Mouse (Mus musculus) stomach, embryonic 16.5 days (tissue): ENCODE measurements around the gene Arcn1. TPM values are rescaled to one million over a fixed set of nuclear protein-coding genes. Genes with fewer than 3 reads are reported as not detected.

Source experiments
- ATAC-seq: fragments of 200-750 bp; cut with Nextera tagmentation; 2 replicates; pipeline ENCODE4 v1.8.0; 2017; ENCODE audit warnings: moderate number of reproducible peaks, moderate TSS enrichment; ENCODE audit not compliant: insufficient read depth, low FRiP score
- H3K27ac ChIP-seq: fragments of 300-500 bp; sonication (generic); 2 replicates; pipeline ENCODE4 v1.5.1; 2014; ENCODE audit warnings: low read length
- H3K27me3 ChIP-seq: fragments of 300-500 bp; sonication (generic); 2 replicates; pipeline ENCODE4 v1.6.1; 2014; ENCODE audit warnings: low read length, control low read depth, mixed read lengths; ENCODE audit not compliant: control insufficient read depth, insufficient read depth
- H3K36me3 ChIP-seq: fragments of 300-500 bp; sonication (generic); 2 replicates; pipeline ENCODE4 v1.6.1; 2014; ENCODE audit warnings: low read length; ENCODE audit not compliant: control insufficient read depth, insufficient read depth
- H3K4me1 ChIP-seq: fragments of 300-500 bp; sonication (generic); 2 replicates; pipeline ENCODE4 v1.6.1; 2014; ENCODE audit warnings: low read length, control low read depth, mixed read lengths; ENCODE audit not compliant: control insufficient read depth, insufficient read depth
- H3K4me2 ChIP-seq: fragments of 300-500 bp; sonication (generic); 2 replicates; pipeline ENCODE4 v1.6.1; 2014; ENCODE audit warnings: low read depth, low read length, mixed read lengths
- H3K4me3 ChIP-seq: fragments of 300-500 bp; sonication (generic); replicated peaks from 2 replicates; pipeline ENCODE4 v1.5.1; 2014; ENCODE audit warnings: mild to moderate bottlenecking, low read length
- H3K9ac ChIP-seq: fragments of 300-500 bp; sonication (generic); 2 replicates; pipeline ENCODE4 v1.6.1; 2014; ENCODE audit warnings: low read length
- H3K9me3 ChIP-seq: fragments of 300-500 bp; sonication (generic); replicated peaks from 2 replicates; pipeline ENCODE4 v1.6.1; 2016; ENCODE audit warnings: low read length, control low read depth; ENCODE audit not compliant: control insufficient read depth
- WGBS: fragments of 180-500 bp; shearing (Covaris S2); extraction: QIAGEN DNeasy Blood & Tissue Kit; methylation state at CpG from one replicate; pipeline ENCODE4 v1.1.7; 2014; 5-methylcytosine and 5-hydroxymethylcytosine counted together
- polyA plus RNA-seq: library from polyadenylated mRNA; unstranded; fragments of >200 nt; fragmentation: Nextera tagmentation; extraction: Ambion mirVana; gene quantifications from 2 replicates; pipeline ENCODE4 v1.2.1, GENCODE M21; 2015

Arcn1 gene
- polyA plus RNA-seq, 1 experiment from 2014 or later: 212 TPM

- ATAC-seq: no peak
- no peak overlapping the region for H3K9ac ChIP-seq
- no peaks in the 10 kb centered on the region for H3K36me3 ChIP-seq
- H3K4me3 ChIP-seq: no peak overlapping the region
- H3K9me3 ChIP-seq: no peaks in the 10 kb centered on the region
- no peaks in the 10 kb centered on the region for H3K27me3 ChIP-seq
- no peak overlapping the region for H3K27ac ChIP-seq
- H3K4me2 ChIP-seq: no peak overlapping the region
- 81% methylated on average over 10 of the region's 10 CpGs for WGBS
- H3K4me1 ChIP-seq: peaks cover 17% of the 10 kb centered on the region
These were observed 49.8 kb downstream of the Arcn1 start for GRCm38 (mm10) chr9:44717822-44718242.

- H3K4me2 ChIP-seq: no peak overlapping the region
- no peaks in the 10 kb centered on the region for H3K36me3 ChIP-seq
- no peaks in the 10 kb centered on the region for H3K27me3 ChIP-seq
- 80% methylated on average over 6 of the region's 6 CpGs for WGBS
- ATAC-seq: no peak
- peaks cover 17% of the 10 kb centered on the region for H3K4me1 ChIP-seq
- no peaks in the 10 kb centered on the region for H3K9me3 ChIP-seq
- H3K9ac ChIP-seq: no peak overlapping the region
- no peak overlapping the region for H3K4me3 ChIP-seq
- H3K27ac ChIP-seq: no peak overlapping the region
These were observed 50.4 kb downstream of the Arcn1 start for GRCm38 (mm10) chr9:44716997-44717821.

GRCm38 (mm10) chr9:44715705-44716362 lies 51.8 kb downstream of the Arcn1 start:
- ATAC-seq: no peak
- no peaks in the 10 kb centered on the region for H3K27me3 ChIP-seq
- WGBS: 96% methylated on average over 29 of the region's 29 CpGs

GRCm38 (mm10) chr9:44715109-44715508 lies 52.5 kb downstream of the Arcn1 start:
- Histone ChIP-seq H3K9me3 (no peaks in the 10 kb centered on the region), H3K27ac (no peak overlapping the region), H3K4me3 (no peak overlapping the region), H3K9ac (no peak overlapping the region), H3K4me2 (no peak overlapping the region), H3K27me3 (no peaks in the 10 kb centered on the region), H3K4me1 (peaks cover 5% of the 10 kb centered on the region), H3K36me3 (no peaks in the 10 kb centered on the region)
- 88% methylated on average over 17 of the region's 17 CpGs for WGBS
- ATAC-seq: no peak

More at GRCm38 (mm10) chr9:44715705-44716362, 51.8 kb downstream of the Arcn1 start:
- Histone ChIP-seq H3K27ac (no peak overlapping the region), H3K36me3 (no peaks in the 10 kb centered on the region), H3K4me1 (peaks cover 12% of the 10 kb centered on the region), H3K9me3 (no peaks in the 10 kb centered on the region), H3K4me2 (no peak overlapping the region), H3K4me3 (no peak overlapping the region), H3K9ac (no peak overlapping the region)

GRCm38 (mm10) chr9:44713574-44713973 lies 54.1 kb downstream of the Arcn1 start:
- 58% methylated on average over 2 of the region's 2 CpGs for WGBS
- ATAC-seq: no peak

GRCm38 (mm10) chr9:44713080-44713479 lies 54.6 kb downstream of the Arcn1 start:
- no peaks in the 10 kb centered on the region for H3K27me3 ChIP-seq
- H3K4me3 ChIP-seq: peak overlapping the region; percentile 21
- peak overlapping the region; percentile 15; the same call in 1 of the 2 replicates for H3K9ac ChIP-seq
- peak overlapping the region; percentile 22 for H3K4me2 ChIP-seq
- peak; percentile 82 for ATAC-seq
- WGBS: 61% methylated on average over 6 of the region's 6 CpGs
- H3K9me3 ChIP-seq: no peaks in the 10 kb centered on the region
- peaks cover 10% of the 10 kb centered on the region for H3K4me1 ChIP-seq
- no peaks in the 10 kb centered on the region for H3K36me3 ChIP-seq
- H3K27ac ChIP-seq: 0 out of 2 replicates have a peak overlapping the region, but pooled peaks have one; percentile 18

More at GRCm38 (mm10) chr9:44713574-44713973, 54.1 kb downstream of the Arcn1 start:
- Histone ChIP-seq H3K9me3 (no peaks in the 10 kb centered on the region), H3K27ac (no peak overlapping the region), H3K4me3 (no peak overlapping the region), H3K4me2 (no peak overlapping the region), H3K4me1 (peaks cover 8% of the 10 kb centered on the region; the same call in 1 of the 2 replicates), H3K9ac (peak overlapping the region; percentile 15; the same call in 1 of the 2 replicates), H3K27me3 (no peaks in the 10 kb centered on the region), H3K36me3 (no peaks in the 10 kb centered on the region)

- H3K4me3 ChIP-seq: no peak overlapping the region
- WGBS: 68% methylated on average over 17 of the region's 17 CpGs
- 0 out of 2 replicates have a peak overlapping the region, but pooled peaks have one; percentile 54 for H3K27ac ChIP-seq
- ATAC-seq: no peak
- 0 out of 2 replicates have a peak overlapping the region, but pooled peaks have one; percentile 7 for H3K4me2 ChIP-seq
- H3K9ac ChIP-seq: peak overlapping the region; percentile 10; the same call in 1 of the 2 replicates
- H3K4me1 ChIP-seq: peaks cover 15% of the 10 kb centered on the region
- no peaks in the 10 kb centered on the region for H3K9me3 ChIP-seq
- H3K36me3 ChIP-seq: 0 out of 2 replicates have a peak, but pooled peaks cover 4% of the 10 kb centered on the region
- H3K27me3 ChIP-seq: no peaks in the 10 kb centered on the region
These were observed 56.0 kb downstream of the Arcn1 start for GRCm38 (mm10) chr9:44711602-44712001.

GRCm38 (mm10) chr9:44710213-44710612 lies 57.4 kb downstream of the Arcn1 start:
- Histone ChIP-seq H3K36me3 (0 out of 2 replicates have a peak, but pooled peaks cover 4% of the 10 kb centered on the region), H3K9ac (no peak overlapping the region), H3K27ac (no peak overlapping the region), H3K4me2 (no peak overlapping the region), H3K9me3 (no peaks in the 10 kb centered on the region), H3K27me3 (no peaks in the 10 kb centered on the region), H3K4me1 (peaks cover 15% of the 10 kb centered on the region), H3K4me3 (no peak overlapping the region)
- 82% methylated on average over 5 of the region's 5 CpGs for WGBS
- ATAC-seq: no peak

GRCm38 (mm10) chr9:44709600-44709999 lies 58.0 kb downstream of the Arcn1 start:
- ATAC-seq: no peak
- no peak overlapping the region for H3K4me2 ChIP-seq
- 0 out of 2 replicates have a peak, but pooled peaks cover 4% of the 10 kb centered on the region for H3K36me3 ChIP-seq
- WGBS: 52% methylated on average over 2 of the region's 2 CpGs
- no peak overlapping the region for H3K27ac ChIP-seq
- H3K9me3 ChIP-seq: no peaks in the 10 kb centered on the region
- H3K4me3 ChIP-seq: no peak overlapping the region
- peaks cover 15% of the 10 kb centered on the region for H3K4me1 ChIP-seq
- 0 out of 2 replicates have a peak overlapping the region, but pooled peaks have one; percentile 1 for H3K9ac ChIP-seq
- H3K27me3 ChIP-seq: no peaks in the 10 kb centered on the region
